ENCODE assay signal across 8 mouse cellular contexts in genomic region chr19:46501401-46502068, GRCm38 (mm10). TPM values are rescaled to one million over a fixed set of nuclear protein-coding genes. Genes with fewer than 3 reads are reported as not detected.
DNase-seq lines count a peak whose midpoint lies in the region; ATAC-seq and TF ChIP-seq lines count a peak whose summit lies in the region.

Gene Trim8, plus strand, starts transcription at chr19:46501702.

- H3K4me3 ChIP-seq in G1E (ENCODE audit: low read depth, low read length): peak within 1 kb of the TSS; percentile 94
- H3K4me3 ChIP-seq in lung, embryonic 15.5 days: peak within 1 kb of the TSS; percentile 92
- H3K4me3 ChIP-seq in thymus, adult 2 months (ENCODE audit: control insufficient read depth, insufficient read depth, low read length): peak within 1 kb of the TSS; percentile 58

- peak within 1 kb of the TSS; percentile 79 for H3K4me2 ChIP-seq in lung, embryonic 15.5 days

- H3K36me3 ChIP-seq in G1E (replicated peaks): peaks cover 28% of the 10 kb centered on the region
- H3K36me3 ChIP-seq in lung, embryonic 15.5 days: peaks cover 4% of the 10 kb centered on the region
- no peaks in the 10 kb centered on the region for H3K36me3 ChIP-seq in thymus, adult 2 months (ENCODE audit: control insufficient read depth, insufficient read depth, low read length)

- TF ChIP-seq POLR2A in thymus, adult 2 months (IDR thresholded peaks at IDR 0.05; ENCODE audit: control insufficient read depth, extremely low read depth, insufficient read depth, low read length, poor library complexity): peak; percentile 12; the same call in 1 of the 2 replicates

- under 1% methylated on average over 58 of the region's 64 CpGs for WGBS in lung, embryonic 15.5 days
- under 1% methylated on average over 50 of the region's 64 CpGs for WGBS in thymus, adult 2 months

- peak within 1 kb of the TSS; percentile 98 for H3K9ac ChIP-seq in lung, embryonic 15.5 days

- H3K27me3 ChIP-seq in G1E (ENCODE audit: insufficient read depth, low read length): no peaks in the 10 kb centered on the region
- no peaks in the 10 kb centered on the region for H3K27me3 ChIP-seq in lung, embryonic 15.5 days
- no peaks in the 10 kb centered on the region for H3K27me3 ChIP-seq in thymus, adult 2 months (ENCODE audit: control insufficient read depth, insufficient read depth, low read length)

- peak within 1 kb of the TSS; percentile 100 for H3K27ac ChIP-seq in lung, embryonic 15.5 days
- H3K27ac ChIP-seq in thymus, adult 2 months (ENCODE audit: control insufficient read depth, insufficient read depth, low read length): peak within 1 kb of the TSS; percentile 87

- H3K4me1 ChIP-seq in G1E (ENCODE audit: insufficient read depth, low read depth, low read length): peaks cover 51% of the 10 kb centered on the region
- H3K4me1 ChIP-seq in lung, embryonic 15.5 days: peaks cover 28% of the 10 kb centered on the region
- peaks cover 25% of the 10 kb centered on the region for H3K4me1 ChIP-seq in thymus, adult 2 months (replicated peaks; ENCODE audit: control insufficient read depth, insufficient read depth, low read length)

- DNase-seq in G1E (ENCODE audit: low spot score): peak; percentile 66
- peak; percentile 87 for DNase-seq in cerebellum, adult 11-12 months
- DNase-seq in heart, postnatal 4 days: peak; percentile 87
- DNase-seq in layer of hippocampus, adult 8-10 months (ENCODE audit: low spot score in 2 of 2): peak; percentile 79
- peak; percentile 77 for DNase-seq in ovary, adult 18-20 months (ENCODE audit: low spot score)
- peak; percentile 66 for DNase-seq in thymus, adult 2 months

- TF ChIP-seq CTCF in G1E (IDR thresholded peaks at IDR 0.05; ENCODE audit: low read depth, low read length): no peak
- TF ChIP-seq CTCF in thymus, adult 2 months (IDR thresholded peaks at IDR 0.05; ENCODE audit: borderline replicate concordance, control insufficient read depth, extremely low read depth, insufficient read depth, low read length, poor library complexity): no peak

- no peaks in the 10 kb centered on the region for H3K9me3 ChIP-seq in G1E (replicated peaks)
- H3K9me3 ChIP-seq in lung, embryonic 15.5 days: no peaks in the 10 kb centered on the region

- ATAC-seq in G1E (ENCODE audit: extremely low read depth, insufficient number of reproducible peaks, low FRiP score, poor library complexity, severe bottlenecking): no peak
- ATAC-seq in frontal cortex, adult (ENCODE audit: low TSS enrichment): 0 out of 2 replicates have a peak, but pooled peaks have one; percentile 15
- ATAC-seq in lung, embryonic 15.5 days (ENCODE audit: borderline replicate concordance, extremely low read depth, low FRiP score, low TSS enrichment): peak; percentile 52

RNA-seq across cellular contexts. Expression of gene Trim8, which starts in this region (rescaled TPM):
- total RNA-seq in G1E (2014; fragmentation: Nextera tagmentation) (22.7 and 29.9 TPM in 2 replicates), G1E (2017) (20.3 and 25.3 TPM in 2 replicates)
- polyA plus RNA-seq in G1E (2012): 64.5 and 66.0 TPM in 2 replicates
- total RNA-seq in heart, postnatal 4 days (2021): 10 to 100 TPM; 50.1 to 53.8 TPM
- total RNA-seq in layer of hippocampus, adult 8-10 months (2022): 10 to 100 TPM; 91.0 to 98.4 (median 93.7) TPM
- polyA plus RNA-seq in lung, embryonic 15.5 days (2015; fragmentation: Nextera tagmentation; extraction: Ambion mirVana): 22.2 and 27.8 TPM in 2 replicates
- 57.9 and 78.2 TPM in 2 replicates for polyA plus RNA-seq in thymus, adult 2 months (2012; rRNA removed)
